Mouse (Mus musculus): ENCODE results near the gene Robo4. TPM values are rescaled to one million over a fixed set of nuclear protein-coding genes. Genes with fewer than 3 reads are reported as not detected.

Gene Robo4
- polyA plus RNA-seq (2014; fragmentation: Illumina TruSeq; extraction: RNeasy Lipid Tissue Mini Kit (QIAGEN cat#74804); ENCODE audit: low read depth, low replicate concordance), result 1.3 TPM

GRCm38 (mm10) chr9:37401802-37402201, at the start of gene Robo4:
Gene Robo4 (plus strand): TSS chr9:37401897.

GRCm38 (mm10) chr9:37367301-37368080, 34.2 kb upstream of the Robo4 start, which contains the start of gene Hepacam:
Gene Hepacam (plus strand): TSS chr9:37367351.

GRCm38 (mm10) chr9:37432720-37433421, 31.2 kb downstream of the Robo4 start, which contains the start of gene Robo3:
Gene Robo3 (minus strand): TSS chr9:37433246.

Other genes starting within 250 kb of the Robo4 start
- gene Tmem218, start 193.7 kb upstream of the Robo4 start, polyA plus RNA-seq (2014; fragmentation: Illumina TruSeq; extraction: RNeasy Lipid Tissue Mini Kit (QIAGEN cat#74804); ENCODE audit: low read depth, low replicate concordance), result 10.4 TPM
- gene Slc37a2, start 146.2 kb upstream of the Robo4 start, polyA plus RNA-seq (2014; fragmentation: Illumina TruSeq; extraction: RNeasy Lipid Tissue Mini Kit (QIAGEN cat#74804); ENCODE audit: low read depth, low replicate concordance), result 1.4 TPM
- gene Ccdc15, start 53.5 kb upstream of the Robo4 start, polyA plus RNA-seq (2014; fragmentation: Illumina TruSeq; extraction: RNeasy Lipid Tissue Mini Kit (QIAGEN cat#74804); ENCODE audit: low read depth, low replicate concordance), result 4.8 TPM
- gene Hepacam, start 34.5 kb upstream of the Robo4 start, polyA plus RNA-seq (2014; fragmentation: Illumina TruSeq; extraction: RNeasy Lipid Tissue Mini Kit (QIAGEN cat#74804); ENCODE audit: low read depth, low replicate concordance), result not detected
- gene Robo3, start 31.3 kb downstream of the Robo4 start, polyA plus RNA-seq (2014; fragmentation: Illumina TruSeq; extraction: RNeasy Lipid Tissue Mini Kit (QIAGEN cat#74804); ENCODE audit: low read depth, low replicate concordance), result 0.44 TPM
- gene Msantd2, start 87.4 kb downstream of the Robo4 start, polyA plus RNA-seq (2014; fragmentation: Illumina TruSeq; extraction: RNeasy Lipid Tissue Mini Kit (QIAGEN cat#74804); ENCODE audit: low read depth, low replicate concordance), result 25.3 TPM
- 8.1 TPM for gene Esam, start 126.2 kb downstream of the Robo4 start, polyA plus RNA-seq (2014; fragmentation: Illumina TruSeq; extraction: RNeasy Lipid Tissue Mini Kit (QIAGEN cat#74804); ENCODE audit: low read depth, low replicate concordance)
- 0.81 TPM for gene Vsig2, start 137.4 kb downstream of the Robo4 start, polyA plus RNA-seq (2014; fragmentation: Illumina TruSeq; extraction: RNeasy Lipid Tissue Mini Kit (QIAGEN cat#74804); ENCODE audit: low read depth, low replicate concordance)
- 0.32 TPM for gene Nrgn, start 151.0 kb downstream of the Robo4 start, polyA plus RNA-seq (2014; fragmentation: Illumina TruSeq; extraction: RNeasy Lipid Tissue Mini Kit (QIAGEN cat#74804); ENCODE audit: low read depth, low replicate concordance)
- gene Siae, start 153.8 kb downstream of the Robo4 start, polyA plus RNA-seq (2014; fragmentation: Illumina TruSeq; extraction: RNeasy Lipid Tissue Mini Kit (QIAGEN cat#74804); ENCODE audit: low read depth, low replicate concordance), result 36.8 TPM
- 52.4 TPM for gene Spa17, start 211.8 kb downstream of the Robo4 start, polyA plus RNA-seq (2014; fragmentation: Illumina TruSeq; extraction: RNeasy Lipid Tissue Mini Kit (QIAGEN cat#74804); ENCODE audit: low read depth, low replicate concordance)